Mouse (Mus musculus) adrenal gland, adult 2 months (tissue): ENCODE results near the gene Dtx4. TPM values are rescaled to one million over a fixed set of nuclear protein-coding genes. Genes with fewer than 3 reads are reported as not detected.
A peak's percentile ranks its signal among the peaks of the same experiment; 100 is the strongest.

Experiments used
- DNase-seq: peaks from one replicate; pipeline ENCODE4 v3.0.0; 2021
- polyA plus RNA-seq: library from polyadenylated mRNA; depleted of rRNA; stranded (reverse); fragments of >200 nt; gene quantifications from 2 replicates; pipeline ENCODE4 v1.2.3, GENCODE M21; 2012
- total RNA-seq, 2 experiments: library from RNA; stranded (reverse); gene quantifications; 2 replicates each; pipeline ENCODE4 v1.2.3; 2021

Gene Dtx4
- total and polyA plus RNA-seq, 3 experiments, result 10.8 to 24.2 (median 16.7) TPM

- no peak for DNase-seq
Measured at GRCm38 (mm10) chr19:12494187-12494458, 7.1 kb downstream of the Dtx4 start.

GRCm38 (mm10) chr19:12493453-12494186, 7.6 kb downstream of the Dtx4 start:
- DNase-seq, result no peak

GRCm38 (mm10) chr19:12491636-12492035, 9.6 kb downstream of the Dtx4 start:
- peak; percentile 50 for DNase-seq

GRCm38 (mm10) chr19:12489675-12490570, 11.3 kb downstream of the Dtx4 start:
- DNase-seq, result peak; percentile 82

GRCm38 (mm10) chr19:12488969-12489674, 12.1 kb downstream of the Dtx4 start:
- peak; percentile 67 for DNase-seq

- DNase-seq, result peak; percentile 17
Measured at GRCm38 (mm10) chr19:12488205-12488966, 12.9 kb downstream of the Dtx4 start.

- DNase-seq, result peak; percentile 40
Measured at GRCm38 (mm10) chr19:12487511-12488204, 13.6 kb downstream of the Dtx4 start.

- DNase-seq, result peak; percentile 93
Measured at GRCm38 (mm10) chr19:12486875-12487274, 14.4 kb downstream of the Dtx4 start.

GRCm38 (mm10) chr19:12485631-12486030, 15.6 kb downstream of the Dtx4 start:
- peak; percentile 29 for DNase-seq

GRCm38 (mm10) chr19:12485223-12485622, 16.0 kb downstream of the Dtx4 start:
- no peak for DNase-seq

GRCm38 (mm10) chr19:12484210-12484609, 17.0 kb downstream of the Dtx4 start:
- DNase-seq, result peak; percentile 46

- DNase-seq, result no peak
Measured at GRCm38 (mm10) chr19:12483782-12484181, 17.5 kb downstream of the Dtx4 start.

- no peak for DNase-seq
Measured at GRCm38 (mm10) chr19:12478369-12478768, 22.9 kb downstream of the Dtx4 start.

GRCm38 (mm10) chr19:12476721-12477270, 24.5 kb downstream of the Dtx4 start:
- no peak for DNase-seq

GRCm38 (mm10) chr19:12475380-12476250, 25.6 kb downstream of the Dtx4 start:
- DNase-seq, result peak; percentile 96

GRCm38 (mm10) chr19:12473951-12474350, 27.3 kb downstream of the Dtx4 start:
- no peak for DNase-seq

- no peak for DNase-seq
Measured at GRCm38 (mm10) chr19:12473201-12473641, 28.0 kb downstream of the Dtx4 start.

GRCm38 (mm10) chr19:12472381-12472976, 28.8 kb downstream of the Dtx4 start:
- no peak for DNase-seq

GRCm38 (mm10) chr19:12471866-12472265, 29.4 kb downstream of the Dtx4 start:
- DNase-seq, result no peak
